Mouse (Mus musculus): ENCODE data around the gene Prkn. TPM values are rescaled to one million over a fixed set of nuclear protein-coding genes. Genes with fewer than 3 reads are reported as not detected.

Gene Prkn
- polyA plus RNA-seq, 1 experiment: 16.7 TPM

GRCm38 (mm10) chr17:12048695-12049490 lies 1208.7 kb downstream of the Prkn start:
- DNase-seq: no peak
- Histone ChIP-seq H3K27ac (ENCODE audit: insufficient read depth, low read length) (no peak overlapping the region), H3K4me1 (ENCODE audit: control insufficient read depth, insufficient read depth, low read length) (peaks cover 6% of the 10 kb centered on the region; the same call in 1 of the 2 replicates), H3K27me3 (ENCODE audit: control insufficient read depth, insufficient read depth, low read length) (no peaks in the 10 kb centered on the region), H3K4me3 (replicated peaks; ENCODE audit: insufficient read depth, low read depth, low read length) (no peak overlapping the region)
- WGBS: 65% methylated on average over 9 of the region's 9 CpGs
- no peak for TF ChIP-seq CTCF (IDR thresholded peaks at IDR 0.05; ENCODE audit: borderline replicate concordance, insufficient read depth, low read depth, low read length)
- no peak for TF ChIP-seq POLR2A (IDR thresholded peaks at IDR 0.05; ENCODE audit: borderline replicate concordance, insufficient read depth, low read length)

GRCm38 (mm10) chr17:12050261-12050660 lies 1210.1 kb downstream of the Prkn start:
- Histone ChIP-seq H3K27ac (ENCODE audit: insufficient read depth, low read length) (no peak overlapping the region), H3K4me3 (replicated peaks; ENCODE audit: insufficient read depth, low read depth, low read length) (no peak overlapping the region), H3K4me1 (ENCODE audit: control insufficient read depth, insufficient read depth, low read length) (peaks cover 6% of the 10 kb centered on the region; the same call in 1 of the 2 replicates), H3K27me3 (ENCODE audit: control insufficient read depth, insufficient read depth, low read length) (no peaks in the 10 kb centered on the region)
- no peak for TF ChIP-seq POLR2A (IDR thresholded peaks at IDR 0.05; ENCODE audit: borderline replicate concordance, insufficient read depth, low read length)
- no peak for TF ChIP-seq CTCF (IDR thresholded peaks at IDR 0.05; ENCODE audit: borderline replicate concordance, insufficient read depth, low read depth, low read length)
- 82% methylated on average over 5 of the region's 5 CpGs for WGBS
- DNase-seq: no peak

- DNase-seq: no peak
- no peak for TF ChIP-seq CTCF (IDR thresholded peaks at IDR 0.05; ENCODE audit: borderline replicate concordance, insufficient read depth, low read depth, low read length)
- no peak for TF ChIP-seq POLR2A (IDR thresholded peaks at IDR 0.05; ENCODE audit: borderline replicate concordance, insufficient read depth, low read length)
- WGBS: 77% methylated on average over 3 of the region's 3 CpGs
Measured at GRCm38 (mm10) chr17:12051031-12051430, 1210.8 kb downstream of the Prkn start.

DNA sequence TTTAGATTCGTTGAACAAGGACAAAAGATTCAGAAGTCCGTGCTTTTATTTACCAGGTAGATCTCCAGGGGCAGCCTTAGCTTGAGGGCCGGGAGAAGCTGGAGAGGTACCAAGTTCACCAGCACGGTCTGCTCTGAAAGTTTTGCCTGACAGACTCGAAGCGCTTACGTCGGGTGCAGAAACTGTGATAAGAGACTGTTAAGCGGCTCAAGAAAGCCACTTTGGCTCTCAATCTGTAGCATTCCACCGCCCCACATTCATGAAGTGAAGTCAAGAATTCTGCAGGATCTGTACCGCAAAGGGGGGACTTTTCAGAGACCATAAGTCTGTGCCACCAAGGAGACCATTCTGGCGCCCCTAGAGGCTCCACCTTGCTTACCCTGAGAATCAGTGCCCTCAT lies 1212.5 kb downstream of the Prkn start:
- TF ChIP-seq POLR2A (IDR thresholded peaks at IDR 0.05; ENCODE audit: borderline replicate concordance, insufficient read depth, low read length) (no peak), CTCF (IDR thresholded peaks at IDR 0.05; ENCODE audit: borderline replicate concordance, insufficient read depth, low read depth, low read length) (no peak)
- Histone ChIP-seq H3K4me3 (replicated peaks; ENCODE audit: insufficient read depth, low read depth, low read length) (no peak overlapping the region), H3K4me1 (ENCODE audit: control insufficient read depth, insufficient read depth, low read length) (no peaks in the 10 kb centered on the region), H3K27me3 (ENCODE audit: control insufficient read depth, insufficient read depth, low read length) (no peaks in the 10 kb centered on the region), H3K27ac (ENCODE audit: insufficient read depth, low read length) (no peak overlapping the region)
- DNase-seq: no peak
- WGBS: 75% methylated on average over 12 of the region's 12 CpGs

More at GRCm38 (mm10) chr17:12051031-12051430, 1210.8 kb downstream of the Prkn start:
- Histone ChIP-seq H3K27me3 (ENCODE audit: control insufficient read depth, insufficient read depth, low read length) (no peaks in the 10 kb centered on the region), H3K4me3 (replicated peaks; ENCODE audit: insufficient read depth, low read depth, low read length) (no peak overlapping the region), H3K4me1 (ENCODE audit: control insufficient read depth, insufficient read depth, low read length) (peaks cover 2% of the 10 kb centered on the region; the same call in 1 of the 2 replicates), H3K27ac (ENCODE audit: insufficient read depth, low read length) (no peak overlapping the region)

GRCm38 (mm10) chr17:12059041-12059440 lies 1218.9 kb downstream of the Prkn start:
- 91% methylated on average over 6 of the region's 6 CpGs for WGBS
- Histone ChIP-seq H3K4me3 (replicated peaks; ENCODE audit: insufficient read depth, low read depth, low read length) (no peak overlapping the region), H3K27ac (ENCODE audit: insufficient read depth, low read length) (no peak overlapping the region), H3K27me3 (ENCODE audit: control insufficient read depth, insufficient read depth, low read length) (no peaks in the 10 kb centered on the region), H3K4me1 (ENCODE audit: control insufficient read depth, insufficient read depth, low read length) (no peaks in the 10 kb centered on the region)
- no peak for DNase-seq
- TF ChIP-seq POLR2A (IDR thresholded peaks at IDR 0.05; ENCODE audit: borderline replicate concordance, insufficient read depth, low read length): no peak
- TF ChIP-seq CTCF (IDR thresholded peaks at IDR 0.05; ENCODE audit: borderline replicate concordance, insufficient read depth, low read depth, low read length): no peak

DNA sequence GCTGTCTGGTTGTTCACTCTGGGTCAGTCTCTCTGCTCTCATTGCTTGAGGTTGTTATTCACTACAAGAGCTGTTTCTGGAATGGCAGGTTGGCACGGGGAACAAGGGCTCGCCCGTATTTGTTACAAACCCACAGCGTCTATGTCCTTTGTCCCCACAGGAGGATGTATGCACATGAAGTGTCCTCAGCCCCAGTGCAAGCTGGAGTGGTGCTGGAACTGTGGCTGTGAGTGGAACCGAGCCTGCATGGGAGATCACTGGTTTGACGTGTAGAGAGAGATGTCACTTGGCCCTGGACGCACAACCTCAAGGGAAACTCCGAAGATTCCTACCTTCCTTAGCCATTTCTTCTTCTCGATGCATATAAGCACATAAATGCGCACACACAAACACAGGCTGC lies 1221.2 kb downstream of the Prkn start:
- Histone ChIP-seq H3K27ac (ENCODE audit: insufficient read depth, low read length) (no peak overlapping the region), H3K4me3 (replicated peaks; ENCODE audit: insufficient read depth, low read depth, low read length) (no peak overlapping the region)
- 91% methylated on average over 10 of the region's 10 CpGs for WGBS

GRCm38 (mm10) chr17:12062861-12063260 lies 1222.7 kb downstream of the Prkn start:
- Histone ChIP-seq H3K27me3 (ENCODE audit: control insufficient read depth, insufficient read depth, low read length) (no peaks in the 10 kb centered on the region), H3K27ac (ENCODE audit: insufficient read depth, low read length) (no peak overlapping the region), H3K4me1 (ENCODE audit: control insufficient read depth, insufficient read depth, low read length) (no peaks in the 10 kb centered on the region), H3K4me3 (replicated peaks; ENCODE audit: insufficient read depth, low read depth, low read length) (no peak overlapping the region)
- no peak for DNase-seq
- WGBS: 92% methylated on average over 3 of the region's 3 CpGs
- no peak for TF ChIP-seq CTCF (IDR thresholded peaks at IDR 0.05; ENCODE audit: borderline replicate concordance, insufficient read depth, low read depth, low read length)
- TF ChIP-seq POLR2A (IDR thresholded peaks at IDR 0.05; ENCODE audit: borderline replicate concordance, insufficient read depth, low read length): no peak

More for the DNA sequence above, 1221.2 kb downstream of the Prkn start:
- Histone ChIP-seq H3K27me3 (ENCODE audit: control insufficient read depth, insufficient read depth, low read length) (no peaks in the 10 kb centered on the region), H3K4me1 (ENCODE audit: control insufficient read depth, insufficient read depth, low read length) (no peaks in the 10 kb centered on the region)
- DNase-seq: no peak
- no peak for TF ChIP-seq CTCF (IDR thresholded peaks at IDR 0.05; ENCODE audit: borderline replicate concordance, insufficient read depth, low read depth, low read length)
- TF ChIP-seq POLR2A (IDR thresholded peaks at IDR 0.05; ENCODE audit: borderline replicate concordance, insufficient read depth, low read length): no peak

DNA sequence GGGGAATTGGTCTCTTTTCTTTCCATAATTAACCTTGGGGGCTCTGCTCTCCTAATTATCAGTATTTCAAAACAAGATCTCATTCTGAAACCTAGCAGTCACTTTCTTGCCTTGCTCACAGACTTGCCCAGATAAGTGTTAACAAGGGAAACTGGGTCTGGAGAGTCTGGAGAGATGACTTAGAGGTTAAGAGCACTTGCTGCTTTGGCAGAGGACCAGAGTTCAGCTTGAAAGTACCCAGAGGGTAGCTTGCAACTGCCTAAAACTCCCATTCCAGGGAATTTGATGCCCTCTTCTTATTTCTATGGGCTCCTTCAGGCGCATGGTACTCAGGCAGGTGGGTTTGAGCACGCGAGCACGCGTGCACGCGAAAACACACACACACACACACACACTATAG lies 1223.3 kb downstream of the Prkn start:
- Histone ChIP-seq H3K4me3 (replicated peaks; ENCODE audit: insufficient read depth, low read depth, low read length) (no peak overlapping the region), H3K27me3 (ENCODE audit: control insufficient read depth, insufficient read depth, low read length) (no peaks in the 10 kb centered on the region), H3K4me1 (ENCODE audit: control insufficient read depth, insufficient read depth, low read length) (no peaks in the 10 kb centered on the region), H3K27ac (ENCODE audit: insufficient read depth, low read length) (no peak overlapping the region)
- no peak for DNase-seq
- no peak for TF ChIP-seq POLR2A (IDR thresholded peaks at IDR 0.05; ENCODE audit: borderline replicate concordance, insufficient read depth, low read length)
- no peak for TF ChIP-seq CTCF (IDR thresholded peaks at IDR 0.05; ENCODE audit: borderline replicate concordance, insufficient read depth, low read depth, low read length)
- 99% methylated on average over 7 of the region's 7 CpGs for WGBS

Measured in cerebellum, adult 2 months (tissue).